Mouse (Mus musculus) C2C12 (cell line): ENCODE results near the gene Dhx57. TPM values are rescaled to one million over a fixed set of nuclear protein-coding genes. Genes with fewer than 3 reads are reported as not detected.

Source experiments
- H3K27me3 ChIP-seq: one replicate; pipeline ENCODE4 v1.6.1; 2011; ENCODE audit not compliant: control insufficient read depth, insufficient read depth, insufficient read length
- H3K36me3 ChIP-seq: one replicate; pipeline ENCODE4 v1.6.1; 2011; ENCODE audit not compliant: control insufficient read depth, insufficient read depth
- H3K4me3 ChIP-seq: one replicate; pipeline ENCODE4 v1.5.1; 2011; ENCODE audit warnings: mild to moderate bottlenecking, control low read depth; ENCODE audit not compliant: poor library complexity, insufficient read depth, severe bottlenecking
- H3K79me2 ChIP-seq: one replicate; pipeline ENCODE4 v1.6.1; 2011; ENCODE audit not compliant: control insufficient read depth, insufficient read depth
- H3K79me3 ChIP-seq: one replicate; pipeline ENCODE4 v1.6.1; 2011; ENCODE audit warnings: low read depth, control low read depth
- H3ac ChIP-seq: one replicate; pipeline ENCODE3; 2011; ENCODE audit warnings: low read depth; ENCODE audit not compliant: control insufficient read depth, insufficient read length
- CEBPB ChIP-seq: IDR thresholded peaks from one replicate; pipeline ENCODE4 v1.6.1; 2011; ENCODE audit warnings: low read depth, mild to moderate bottlenecking, control low read depth, moderate library complexity
- CTCF ChIP-seq: IDR thresholded peaks from one replicate; pipeline ENCODE4 v1.5.1; 2011; ENCODE audit not compliant: control insufficient read depth, insufficient read depth, insufficient read length
- FOSL1 ChIP-seq: IDR thresholded peaks from one replicate; pipeline ENCODE4 v1.8.0; 2011; ENCODE audit warnings: mild to moderate bottlenecking, low read length; ENCODE audit not compliant: poor library complexity, insufficient read depth, severe bottlenecking
- MAX ChIP-seq: IDR thresholded peaks from one replicate; pipeline ENCODE4 v1.6.1; 2011; ENCODE audit warnings: mild to moderate bottlenecking, control low read depth
- MYOD1 ChIP-seq: IDR thresholded peaks from one replicate; pipeline ENCODE4 v1.6.1; 2011; ENCODE audit warnings: low read depth; ENCODE audit not compliant: control insufficient read depth, insufficient read length
- MYOG ChIP-seq: IDR thresholded peaks from one replicate; pipeline ENCODE4 v1.6.1; 2011; ENCODE audit not compliant: control insufficient read depth, insufficient read length; ENCODE audit errors: extremely low read depth
- USF1 ChIP-seq: IDR thresholded peaks from one replicate; pipeline ENCODE4 v1.6.1; 2011; ENCODE audit warnings: low read depth, mild to moderate bottlenecking, control low read depth, moderate library complexity
- long read RNA-seq, 2 experiments: library from polyadenylated mRNA; unstranded; transcript quantifications; one replicate each; pipeline ENCODE4 v2.0.0; 2019 to 2020
- polyA plus RNA-seq: library from polyadenylated mRNA; unstranded; fragments of >200 nt; fragmentation: generic; extraction: Trizol; gene quantifications from one replicate; pipeline ENCODE4 v1.2.1, GENCODE M21; 2012; ENCODE audit warnings: missing spikeins

Gene Dhx57
- polyA plus RNA-seq = 6.1 TPM
- long read RNA-seq, experiment 1, full-length matches to known transcripts = 1 of 5 reads
- long read RNA-seq, experiment 1, partial matches to known transcripts = 4 of 5 reads
- long read RNA-seq, experiment 1, other reads (novel, unspliced or antisense) = 0 of 5 reads
- long read RNA-seq, experiment 2, full-length matches to known transcripts = 39 of 75 reads
- long read RNA-seq, experiment 2, partial matches to known transcripts = 12 of 75 reads
- long read RNA-seq, experiment 2, other reads (novel, unspliced or antisense) = 24 of 75 reads

DNA sequence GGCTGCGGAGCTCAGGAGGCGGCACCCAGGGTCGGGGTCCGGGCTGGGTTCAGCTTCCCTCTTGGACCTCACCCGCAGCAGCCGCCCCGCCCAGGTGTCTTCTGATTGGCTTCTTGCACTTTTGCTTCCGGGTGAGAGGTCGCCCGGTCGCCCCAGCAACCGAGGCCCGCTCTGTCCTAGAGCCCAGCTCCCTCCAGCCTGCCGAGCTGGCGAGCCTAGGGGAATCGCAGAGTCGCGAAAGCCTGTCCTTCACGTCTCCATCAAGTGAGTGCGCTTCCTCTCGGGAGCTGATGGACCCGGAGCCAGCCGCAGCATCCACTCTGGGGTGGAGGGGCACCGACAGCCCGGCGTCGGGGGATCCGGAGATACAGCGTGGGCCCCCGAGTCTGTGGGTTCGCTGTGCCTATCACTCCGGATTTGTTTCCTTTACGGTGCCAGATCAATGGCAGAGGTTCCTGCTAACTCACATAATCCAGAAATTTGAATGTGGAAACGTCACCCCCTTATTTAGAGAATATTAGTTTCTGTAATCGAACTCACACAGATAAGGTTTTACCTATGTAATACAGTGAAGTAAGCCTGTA, at the start of gene Dhx57, which contains the start of gene Morn2:
Gene Dhx57 (minus strand): TSS at position 403 of the 584 bp plus-strand sequence.
Gene Morn2 (plus strand): TSS at position 130 of the 584 bp plus-strand sequence.
- H3K36me3 ChIP-seq = no peaks in the 10 kb centered on the region
- H3K79me2 ChIP-seq = peaks cover 24% of the 10 kb centered on the region
- H3K79me3 ChIP-seq = peaks cover 4% of the 10 kb centered on the region
- peak within 1 kb of the TSS; percentile 84 for H3ac ChIP-seq
- TF ChIP-seq CEBPB = no peak
- no peaks in the 10 kb centered on the region for H3K27me3 ChIP-seq
- peak within 1 kb of the TSS; percentile 90 for H3K4me3 ChIP-seq

DNA sequence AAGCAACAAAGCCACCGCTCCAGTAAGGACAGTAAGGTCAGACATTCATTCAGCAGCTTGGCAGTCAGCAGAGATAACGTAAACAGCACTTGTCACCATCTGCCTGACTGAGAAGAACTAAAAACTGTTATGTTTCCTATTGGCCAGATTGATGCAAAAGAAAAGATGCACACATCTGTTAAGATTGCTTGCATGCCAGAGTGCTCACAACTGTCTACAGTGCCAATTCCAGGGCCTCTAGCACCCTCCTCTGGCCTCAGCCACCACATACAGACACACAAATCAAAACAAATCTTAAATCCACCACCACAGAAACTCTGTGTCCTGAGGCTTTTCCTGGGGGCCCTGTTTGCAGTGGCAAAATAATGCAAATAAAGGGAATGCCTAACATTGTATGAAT, 42.1 kb upstream of the Dhx57 start:
- no peak for TF ChIP-seq MAX
- TF ChIP-seq CTCF = peak; percentile 19
- no peak for TF ChIP-seq FOSL1
- TF ChIP-seq MYOG = no peak
- Histone ChIP-seq H3K27me3 (peaks cover 26% of the 10 kb centered on the region), H3K79me2 (no peaks in the 10 kb centered on the region), H3K36me3 (no peaks in the 10 kb centered on the region), H3K79me3 (no peaks in the 10 kb centered on the region), H3K4me3 (no peak overlapping the region), H3ac (no peak overlapping the region)

DNA sequence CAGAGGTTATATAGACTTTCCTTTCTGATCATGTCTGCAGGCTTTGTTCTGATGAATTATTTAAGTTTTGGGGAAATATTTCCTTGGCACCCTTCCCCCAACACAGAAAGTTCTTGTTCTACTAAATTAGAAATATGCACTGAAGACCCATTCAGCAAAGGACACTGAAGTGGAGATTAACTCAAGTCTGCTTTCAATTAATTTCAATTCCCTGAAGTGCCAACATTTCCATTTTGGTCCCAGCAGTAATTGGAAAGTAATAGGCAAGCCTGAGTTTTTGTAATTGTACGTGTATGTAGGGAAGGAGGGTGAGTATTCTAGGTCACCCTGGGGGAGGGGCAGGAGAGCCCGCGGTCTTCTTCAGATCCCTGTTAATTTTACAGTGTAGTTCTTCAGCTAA, 36.2 kb upstream of the Dhx57 start:
- no peak for TF ChIP-seq MYOD1
- TF ChIP-seq MYOG = no peak
- TF ChIP-seq FOSL1 = no peak
- no peak for TF ChIP-seq MAX
- no peak for TF ChIP-seq CTCF
- no peak for TF ChIP-seq USF1
- TF ChIP-seq CEBPB = no peak
- H3K27me3 ChIP-seq = no peaks in the 10 kb centered on the region
- H3K79me3 ChIP-seq = no peaks in the 10 kb centered on the region
- no peak overlapping the region for H3ac ChIP-seq
- no peak overlapping the region for H3K4me3 ChIP-seq
- no peaks in the 10 kb centered on the region for H3K36me3 ChIP-seq
- H3K79me2 ChIP-seq = no peaks in the 10 kb centered on the region

DNA sequence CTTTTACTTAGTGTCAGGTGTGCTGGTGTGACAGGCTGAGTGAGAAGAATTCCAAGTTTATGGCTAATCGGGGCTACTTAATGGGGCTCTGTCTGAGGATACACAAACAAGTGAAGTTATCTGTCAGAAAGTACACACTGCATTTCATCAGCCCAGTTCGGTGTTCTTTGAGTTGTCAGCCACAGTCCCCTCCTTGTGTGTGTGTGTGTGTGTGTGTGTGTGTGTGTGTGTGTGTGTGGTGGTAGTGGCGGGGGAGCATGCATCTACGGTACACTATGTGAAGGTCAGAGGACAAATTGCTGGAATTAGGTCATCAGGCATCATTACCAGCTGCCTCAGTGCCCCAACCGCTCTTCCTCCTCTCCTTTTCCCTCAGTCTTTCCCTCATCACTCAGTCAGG, 35.2 kb upstream of the Dhx57 start:
- TF ChIP-seq MYOD1 = no peak
- TF ChIP-seq MYOG = no peak
- no peak for TF ChIP-seq CTCF
- TF ChIP-seq MAX = no peak
- no peak for TF ChIP-seq CEBPB
- no peak for TF ChIP-seq USF1
- no peak for TF ChIP-seq FOSL1
- no peak overlapping the region for H3ac ChIP-seq
- H3K4me3 ChIP-seq = no peak overlapping the region
- H3K79me2 ChIP-seq = no peaks in the 10 kb centered on the region
- no peaks in the 10 kb centered on the region for H3K36me3 ChIP-seq
- no peaks in the 10 kb centered on the region for H3K79me3 ChIP-seq
- no peaks in the 10 kb centered on the region for H3K27me3 ChIP-seq

DNA sequence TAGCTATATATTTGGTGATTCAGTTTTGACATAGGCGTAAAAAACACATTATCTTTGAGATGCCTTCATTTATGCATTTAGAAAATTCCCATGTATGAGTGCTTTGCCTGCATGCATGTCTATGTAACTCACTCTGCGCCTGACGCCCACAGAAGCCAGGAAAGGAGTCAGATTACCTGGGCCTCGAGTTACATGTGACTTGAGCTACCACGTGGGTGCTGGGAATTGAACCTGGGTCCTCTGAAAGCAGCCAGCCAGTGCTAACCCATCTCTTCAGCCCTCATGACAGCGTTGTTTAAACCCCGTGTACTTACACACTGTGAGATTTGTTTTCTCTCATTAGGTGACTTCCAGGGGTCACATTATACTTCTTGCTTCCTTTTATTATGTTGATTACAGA, 34.2 kb upstream of the Dhx57 start:
- no peaks in the 10 kb centered on the region for H3K36me3 ChIP-seq
- H3K79me3 ChIP-seq = no peaks in the 10 kb centered on the region
- no peak overlapping the region for H3ac ChIP-seq
- H3K4me3 ChIP-seq = no peak overlapping the region
- no peaks in the 10 kb centered on the region for H3K27me3 ChIP-seq
- TF ChIP-seq CTCF (no peak), MAX (no peak), MYOD1 (no peak), USF1 (no peak), CEBPB (no peak), FOSL1 (no peak), MYOG (no peak)
- H3K79me2 ChIP-seq = no peaks in the 10 kb centered on the region

DNA sequence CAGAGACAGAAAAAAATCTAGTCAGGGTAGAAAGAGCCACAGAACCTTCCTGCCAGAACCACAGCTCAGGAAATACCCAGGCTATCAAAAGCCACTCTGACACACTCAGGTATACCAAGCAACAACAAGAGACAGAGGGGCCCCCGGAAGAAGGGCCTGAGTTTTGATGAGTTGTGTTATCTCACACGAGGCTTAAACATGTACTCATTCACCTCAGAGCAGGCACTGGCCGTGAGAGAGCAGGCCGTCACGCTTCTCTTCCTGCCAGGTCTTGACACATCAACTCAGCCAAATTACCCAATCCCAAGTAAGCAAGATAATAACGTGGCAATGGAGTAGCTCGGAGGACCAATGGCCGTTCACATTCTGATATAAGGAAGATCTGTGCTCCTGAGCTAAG, 33.4 kb upstream of the Dhx57 start:
- Histone ChIP-seq H3K4me3 (no peak overlapping the region), H3K79me3 (no peaks in the 10 kb centered on the region), H3K36me3 (no peaks in the 10 kb centered on the region), H3K27me3 (no peaks in the 10 kb centered on the region), H3ac (no peak overlapping the region), H3K79me2 (no peaks in the 10 kb centered on the region)
- TF ChIP-seq MAX (no peak), USF1 (no peak), FOSL1 (no peak), MYOG (no peak), CTCF (no peak), CEBPB (no peak), MYOD1 (no peak)
